Mouse (Mus musculus) embryonic fibroblast, embryonic 13.5 days (primary cell): Measurements from ENCODE around the gene Rgs9bp. TPM values are rescaled to one million over a fixed set of nuclear protein-coding genes. Genes with fewer than 3 reads are reported as not detected.
"Not testable (repeated sequence)": the region's sequence is repeated elsewhere in the genome, so short reads cannot be mapped to it uniquely, and the experiment has no call there.

ENCODE experiments used
- H3K27ac ChIP-seq: 2 replicates; pipeline ENCODE4 v1.5.1; 2012; ENCODE audit warnings: low read length, control low read depth, inconsistent platforms; ENCODE audit not compliant: insufficient read depth
- H3K4me1 ChIP-seq: 2 replicates; pipeline ENCODE4 v1.6.1; 2011; ENCODE audit warnings: low read length; ENCODE audit not compliant: control insufficient read depth, insufficient read depth
- H3K4me3 ChIP-seq: 2 replicates; pipeline ENCODE4 v1.5.1; 2011; ENCODE audit warnings: mild to moderate bottlenecking, control low read depth, low read length; ENCODE audit not compliant: insufficient read depth
- CTCF ChIP-seq: IDR thresholded peaks from 2 replicates; pipeline ENCODE4 v1.5.1; 2011; ENCODE audit warnings: mild to moderate bottlenecking, control low read depth, low read length, moderate library complexity, borderline replicate concordance; ENCODE audit not compliant: insufficient read depth
- POLR2A ChIP-seq: IDR thresholded peaks from 2 replicates; pipeline ENCODE4 v1.6.1; 2011; ENCODE audit warnings: low read depth, mild to moderate bottlenecking, control low read depth, low read length, moderate library complexity
- polyA plus RNA-seq: library from polyadenylated mRNA; stranded (reverse); fragments of >200 nt; gene quantifications from 2 replicates; pipeline ENCODE4 v1.2.4, GENCODE M21; 2011; ENCODE audit warnings: low read depth; ENCODE audit not compliant: missing spikeins, insufficient read length

Gene Rgs9bp
- polyA plus RNA-seq, 1 experiment, result 0.33 TPM

DNA sequence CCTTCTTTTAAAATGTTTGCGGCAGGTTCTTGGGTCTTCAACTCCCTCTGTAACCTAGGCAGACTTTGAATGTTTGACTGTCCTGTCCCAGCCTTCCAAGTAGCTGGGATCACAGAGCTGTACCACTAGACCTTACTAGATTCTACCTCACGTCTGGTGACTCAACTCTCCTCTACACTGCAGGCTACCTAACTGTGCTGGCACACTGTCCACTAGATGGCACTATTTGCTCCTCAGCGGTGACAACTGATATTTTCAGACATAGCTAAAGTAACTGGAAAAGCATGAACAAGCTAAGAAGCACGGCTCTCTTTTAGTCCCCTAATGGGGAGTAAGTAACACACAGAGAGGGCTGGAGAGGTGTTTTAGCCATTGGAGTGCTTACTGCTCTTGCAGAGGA lies 39.5 kb downstream of the Rgs9bp start:
- H3K4me1 ChIP-seq, result no peaks in the 10 kb centered on the region
- H3K4me3 ChIP-seq, result no peak overlapping the region
- TF ChIP-seq CTCF, result peak; percentile 87; the same call in 1 of the 2 replicates
- TF ChIP-seq POLR2A, result no peak
- no peak overlapping the region for H3K27ac ChIP-seq

DNA sequence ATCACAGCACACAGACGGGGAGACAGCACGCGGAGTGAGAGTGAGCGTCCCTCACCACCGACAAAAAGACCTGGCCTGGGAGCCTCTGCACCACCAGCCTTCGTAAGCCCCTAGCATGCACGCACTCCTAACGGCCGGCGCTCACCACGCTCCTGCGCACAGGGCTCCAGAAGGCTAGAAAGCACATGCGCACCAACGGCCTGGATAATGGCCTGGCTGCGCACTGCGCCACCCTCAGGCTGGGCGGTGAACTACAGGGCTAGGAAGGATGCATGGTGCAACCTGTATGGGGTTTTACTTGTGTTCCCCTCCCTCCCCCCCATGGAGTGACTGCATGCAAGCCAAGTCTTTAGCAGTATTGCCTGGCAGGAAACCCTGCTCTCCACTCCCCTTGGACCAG lies 47.8 kb downstream of the Rgs9bp start, which contains the start of gene Tdrd12:
Gene Tdrd12 (minus strand): TSS at position 184 of the 400 bp plus-strand sequence.
- no peak within 1 kb of the TSS for H3K27ac ChIP-seq
- H3K4me3 ChIP-seq, result no peak within 1 kb of the TSS
- peak; percentile 25; the same call in 1 of the 2 replicates for TF ChIP-seq CTCF
- no peak for TF ChIP-seq POLR2A
- H3K4me1 ChIP-seq, result no peaks in the 10 kb centered on the region

DNA sequence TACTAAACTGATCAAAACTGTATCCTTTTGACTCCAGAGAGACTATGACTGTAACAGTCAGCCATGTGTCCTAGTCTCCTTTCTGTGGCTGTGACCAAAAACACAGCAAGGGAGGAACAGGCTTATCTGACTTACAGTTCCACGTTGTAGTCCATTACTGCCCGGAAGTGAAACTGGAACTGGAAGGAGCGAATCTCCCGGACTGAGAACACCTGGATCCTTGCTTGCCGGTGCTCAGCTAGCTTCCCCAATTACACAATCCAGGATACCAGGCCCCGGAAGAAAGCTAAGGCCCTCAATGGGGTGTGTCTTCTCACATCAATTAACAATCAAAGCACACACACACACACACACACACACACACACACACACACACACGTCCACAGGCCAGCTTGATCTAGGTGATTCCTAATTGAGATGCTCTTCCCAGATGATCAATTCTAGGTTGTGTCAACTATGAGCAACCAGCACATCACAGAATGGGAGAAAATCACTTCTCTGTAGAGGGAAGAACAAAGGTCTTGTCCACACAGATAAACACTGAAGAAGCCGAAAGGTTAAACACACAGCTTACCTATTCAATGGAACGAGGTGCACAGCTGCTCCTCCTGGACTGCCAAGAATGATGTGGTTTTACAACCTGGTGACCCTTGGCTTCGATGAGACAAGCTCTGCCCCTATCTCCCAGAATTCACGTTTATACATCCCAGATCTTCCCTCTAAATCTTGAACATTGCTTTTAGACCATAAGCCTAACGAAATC lies 49.5 kb downstream of the Rgs9bp start:
- no peak overlapping the region for H3K4me3 ChIP-seq
- no peaks in the 10 kb centered on the region for H3K4me1 ChIP-seq
- no peak overlapping the region for H3K27ac ChIP-seq
- no peak for TF ChIP-seq CTCF
- TF ChIP-seq POLR2A, result no peak

DNA sequence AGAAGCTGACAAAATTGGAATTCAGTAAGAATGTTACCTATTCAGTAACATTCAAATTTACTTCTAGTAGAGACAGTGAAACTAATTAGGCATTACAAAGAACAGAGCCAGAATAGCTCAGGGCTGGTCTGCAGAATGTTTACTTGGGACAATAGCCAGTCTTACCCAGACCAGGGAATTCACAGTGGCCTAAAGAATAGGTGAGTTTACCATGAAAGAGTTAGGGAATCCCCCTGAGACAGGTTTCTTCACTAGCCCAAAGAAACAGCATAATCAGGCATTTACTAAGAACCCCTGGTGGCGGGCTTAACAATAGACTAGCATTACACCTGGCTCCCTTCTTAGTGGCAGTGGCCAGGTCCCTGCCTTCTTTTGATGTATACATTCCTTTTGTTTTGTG lies 54.8 kb downstream of the Rgs9bp start:
- H3K27ac ChIP-seq, H3K4me1 ChIP-seq: not testable (repeated sequence)

DNA sequence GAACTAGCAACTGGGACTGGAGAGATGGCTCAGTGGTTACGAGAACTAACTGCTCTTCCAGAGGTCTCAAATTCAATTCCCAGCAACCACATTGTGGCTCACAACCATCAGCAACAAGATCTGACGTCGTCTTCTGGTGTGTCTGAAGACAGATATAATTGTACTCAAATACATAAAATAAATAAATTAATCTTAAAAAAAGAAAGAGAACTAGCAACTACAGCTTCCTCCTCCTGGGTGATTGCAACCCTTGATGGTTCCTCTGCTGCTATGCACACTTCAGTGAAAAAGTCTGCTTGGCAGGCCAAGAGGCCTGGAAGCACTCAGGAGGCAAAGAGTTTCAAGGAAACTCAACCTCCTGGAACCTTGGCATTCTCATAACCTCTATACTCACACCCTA lies 55.4 kb downstream of the Rgs9bp start:
- Histone ChIP-seq H3K4me3 (no peak overlapping the region), H3K27ac (no peak overlapping the region), H3K4me1 (no peaks in the 10 kb centered on the region)
- TF ChIP-seq CTCF (no peak), POLR2A (no peak)

More for the DNA sequence above, 54.8 kb downstream of the Rgs9bp start:
- H3K4me3 ChIP-seq, result not testable (repeated sequence)

Other genes starting within 250 kb of the Rgs9bp start
- gene Faap24, start 188.7 kb downstream of the Rgs9bp start, polyA plus RNA-seq, result 6.8 and 6.9 TPM in 2 replicates
- 19.4 and 22.9 TPM in 2 replicates for gene Cep89, start 188.5 kb downstream of the Rgs9bp start, polyA plus RNA-seq
- gene Slc7a9, start 136.8 kb downstream of the Rgs9bp start, polyA plus RNA-seq, result not detected in 2 replicates
- not detected in 2 replicates for gene Tdrd12, start 47.8 kb downstream of the Rgs9bp start, polyA plus RNA-seq
- gene Nudt19, start 29.3 kb downstream of the Rgs9bp start, polyA plus RNA-seq, result 35.6 and 53.6 TPM in 2 replicates
- gene Ankrd27, start 662 bp upstream of the Rgs9bp start, polyA plus RNA-seq, result 51.0 and 65.3 TPM in 2 replicates
- 109 and 118 TPM in 2 replicates for gene Pdcd5, start 61.9 kb upstream of the Rgs9bp start, polyA plus RNA-seq
- gene Dpy19l3, start 168.9 kb upstream of the Rgs9bp start, polyA plus RNA-seq, result 60.8 and 68.5 TPM in 2 replicates
- 22.3 and 23.5 TPM in 2 replicates for gene Zfp507, start 217.4 kb upstream of the Rgs9bp start, polyA plus RNA-seq